Mouse (Mus musculus): ENCODE measurements at regions not wholly inside any gene's neighbourhood (a gene's known extent, or its start where the extent isn't known, plus 50 kb on each side); places are given as distances from the start of the nearest gene placed in this dataset.

GRCm38 (mm10) chr15:49043035-49043434 is 4841.7 kb upstream of the Gm7489 start:
- no peak overlapping the region for H3K9ac ChIP-seq
- H3K4me3 ChIP-seq (ENCODE audit: low read depth, low read length), result no peak overlapping the region
- H3K4me2 ChIP-seq (ENCODE audit: low read depth), result no peak overlapping the region
- no peaks in the 10 kb centered on the region for H3K9me3 ChIP-seq (ENCODE audit: low read length)
- no peaks in the 10 kb centered on the region for H3K27me3 ChIP-seq (ENCODE audit: insufficient read depth, low read length)
- H3K36me3 ChIP-seq (ENCODE audit: insufficient read depth), result no peaks in the 10 kb centered on the region
- ATAC-seq (no peak), DNase-seq (no peak)
- no peaks in the 10 kb centered on the region for H3K4me1 ChIP-seq (ENCODE audit: insufficient read depth)
- no peak overlapping the region for H3K27ac ChIP-seq (ENCODE audit: low read depth, low read length)
- TF ChIP-seq CTCF (IDR thresholded peaks at IDR 0.05; ENCODE audit: low read depth), result no peak
- 61% methylated on average over 2 of the region's 2 CpGs for WGBS

- Histone ChIP-seq H3K36me3 (ENCODE audit: insufficient read depth) (no peaks in the 10 kb centered on the region), H3K4me3 (ENCODE audit: low read depth, low read length) (no peak overlapping the region), H3K27ac (ENCODE audit: low read depth, low read length) (no peak overlapping the region), H3K27me3 (ENCODE audit: insufficient read depth, low read length) (no peaks in the 10 kb centered on the region), H3K9ac (no peak overlapping the region), H3K9me3 (ENCODE audit: low read length) (no peaks in the 10 kb centered on the region), H3K4me2 (ENCODE audit: low read depth) (no peak overlapping the region), H3K4me1 (ENCODE audit: insufficient read depth) (no peaks in the 10 kb centered on the region)
- no peak for DNase-seq
- no peak for ATAC-seq
- no peak for TF ChIP-seq CTCF (IDR thresholded peaks at IDR 0.05; ENCODE audit: low read depth)
- 89% methylated on average over 1 of the region's 1 CpGs for WGBS
These were observed 4819.6 kb upstream of the Gm7489 start for GRCm38 (mm10) chr15:49065069-49065468.

- ATAC-seq (no peak), DNase-seq (peak; percentile 9)
- H3K4me2 ChIP-seq (ENCODE audit: low read depth), result no peak overlapping the region
- H3K36me3 ChIP-seq (ENCODE audit: insufficient read depth), result no peaks in the 10 kb centered on the region
- H3K9ac ChIP-seq, result no peak overlapping the region
- H3K9me3 ChIP-seq (ENCODE audit: low read length), result no peaks in the 10 kb centered on the region
- no peaks in the 10 kb centered on the region for H3K4me1 ChIP-seq (ENCODE audit: insufficient read depth)
- no peak overlapping the region for H3K4me3 ChIP-seq (ENCODE audit: low read depth, low read length)
- H3K27ac ChIP-seq (ENCODE audit: low read depth, low read length), result no peak overlapping the region
- no peak for TF ChIP-seq CTCF (IDR thresholded peaks at IDR 0.05; ENCODE audit: low read depth)
- no peaks in the 10 kb centered on the region for H3K27me3 ChIP-seq (ENCODE audit: insufficient read depth, low read length)
These were observed 4818.8 kb upstream of the Gm7489 start for GRCm38 (mm10) chr15:49065875-49066274.

- no peak overlapping the region for H3K9ac ChIP-seq
- H3K4me2 ChIP-seq (ENCODE audit: low read depth), result no peak overlapping the region
- no peak for TF ChIP-seq CTCF (IDR thresholded peaks at IDR 0.05; ENCODE audit: low read depth)
- no peaks in the 10 kb centered on the region for H3K36me3 ChIP-seq (ENCODE audit: insufficient read depth)
- H3K4me3 ChIP-seq (ENCODE audit: low read depth, low read length), result no peak overlapping the region
- H3K27ac ChIP-seq (ENCODE audit: low read depth, low read length), result no peak overlapping the region
- H3K27me3 ChIP-seq (ENCODE audit: insufficient read depth, low read length), result no peaks in the 10 kb centered on the region
- no peaks in the 10 kb centered on the region for H3K4me1 ChIP-seq (ENCODE audit: insufficient read depth)
- WGBS, result 76% methylated on average over 2 of the region's 2 CpGs
- no peak for ATAC-seq
- no peak for DNase-seq
- H3K9me3 ChIP-seq (ENCODE audit: low read length), result no peaks in the 10 kb centered on the region
These were observed 4818.3 kb upstream of the Gm7489 start for GRCm38 (mm10) chr15:49066367-49066766.
